ENCODE assay signal across 21 mouse cellular contexts in genomic region chr2:114491907-114492306, GRCm38 (mm10).
DNase-seq lines count a peak whose midpoint lies in the region; ATAC-seq and TF ChIP-seq lines count a peak whose summit lies in the region.
"Had no signal": no experiment of that assay in that cellular context is flagged by ENCODE, and none has a peak within 500 bp of the region (broad histone marks: within the 10 kb centered on the region; RNA-seq: fewer than 3 reads in every experiment).

No protein-coding gene starts in this region.

- no peak overlapping the region for H3K9ac ChIP-seq in kidney, postnatal 0 days (ENCODE audit: low read depth, low read length)
- H3K9ac ChIP-seq in neural tube, embryonic 11.5 days (ENCODE audit: low read length) = no peak overlapping the region
- H3K9ac ChIP-seq: embryonic facial prominence, embryonic 13.5 days; heart, embryonic 13.5 days; liver, embryonic 13.5 days; midbrain, embryonic 15.5 days; stomach, embryonic 15.5 days had no signal

- peak; percentile 11 for DNase-seq in embryo, embryonic 11.5 days (ENCODE audit: low read depth, low spot score)
- no peak for DNase-seq in embryo, embryonic 10.5 days (ENCODE audit: low spot score)
- peak; percentile 76 for DNase-seq in kidney, postnatal 0 days (ENCODE audit: low spot score)
- DNase-seq in kidney, postnatal 36 days = no peak
- peak; percentile 11 for DNase-seq in neural tube, embryonic 11.5 days (ENCODE audit: low spot score)
- DNase-seq in neural tube, embryonic 10.5 days (ENCODE audit: extremely low spot score, low spot score) = no peak
- no peak for DNase-seq in gastrocnemius, adult 18-20 months (ENCODE audit: low spot score)
- DNase-seq: adrenal gland, postnatal 14 days; cerebellum, adult 9-10 months; heart, adult 11 months; heart, postnatal 36 days; liver, embryonic 13.5 days; spleen, adult 18-20 months had no signal

- 48% methylated on average over 3 of the region's 3 CpGs for WGBS in kidney, postnatal 0 days
- WGBS in neural tube, embryonic 11.5 days = 61% methylated on average over 3 of the region's 3 CpGs

- TF ChIP-seq CTCF in kidney, postnatal 0 days (IDR thresholded peaks at IDR 0.05; ENCODE audit: low read depth) = no peak

- no peaks in the 10 kb centered on the region for H3K4me1 ChIP-seq in kidney, postnatal 0 days (replicated peaks; ENCODE audit: insufficient read depth, low read length)
- no peaks in the 10 kb centered on the region for H3K4me1 ChIP-seq in neural tube, embryonic 11.5 days (ENCODE audit: control insufficient read depth, insufficient read depth, low read length)
- H3K4me1 ChIP-seq: embryonic facial prominence, embryonic 13.5 days; forebrain, embryonic 10.5 days; heart, embryonic 13.5 days; liver, embryonic 13.5 days; midbrain, embryonic 15.5 days; stomach, embryonic 15.5 days had no signal

- no peaks in the 10 kb centered on the region for H3K27me3 ChIP-seq in kidney, postnatal 0 days (ENCODE audit: insufficient read depth, low read length)
- H3K27me3 ChIP-seq in neural tube, embryonic 11.5 days (ENCODE audit: control insufficient read depth, insufficient read depth, low read length) = no peaks in the 10 kb centered on the region
- H3K27me3 ChIP-seq: embryonic facial prominence, embryonic 13.5 days; heart, embryonic 13.5 days; liver, embryonic 13.5 days; midbrain, embryonic 15.5 days; stomach, embryonic 15.5 days had no signal

- H3K4me2 ChIP-seq in kidney, postnatal 0 days (ENCODE audit: low read length) = no peak overlapping the region
- no peak overlapping the region for H3K4me2 ChIP-seq in neural tube, embryonic 11.5 days (ENCODE audit: low read depth)
- H3K4me2 ChIP-seq: embryonic facial prominence, embryonic 13.5 days; heart, embryonic 13.5 days; liver, embryonic 13.5 days; midbrain, embryonic 15.5 days; stomach, embryonic 15.5 days had no signal

- no peak overlapping the region for H3K4me3 ChIP-seq in kidney, postnatal 0 days (replicated peaks; ENCODE audit: low read depth, low read length)
- no peak overlapping the region for H3K4me3 ChIP-seq in neural tube, embryonic 11.5 days (ENCODE audit: low read depth, low read length)
- H3K4me3 ChIP-seq: embryonic facial prominence, embryonic 13.5 days; forebrain, embryonic 10.5 days; heart, embryonic 13.5 days; liver, embryonic 13.5 days; midbrain, embryonic 15.5 days; stomach, embryonic 15.5 days had no signal

- no peaks in the 10 kb centered on the region for H3K36me3 ChIP-seq in kidney, postnatal 0 days (ENCODE audit: insufficient read depth, low read length)
- H3K36me3 ChIP-seq in neural tube, embryonic 11.5 days (ENCODE audit: control insufficient read depth, insufficient read depth, low read length) = no peaks in the 10 kb centered on the region
- H3K36me3 ChIP-seq: embryonic facial prominence, embryonic 13.5 days; forebrain, embryonic 10.5 days; heart, embryonic 13.5 days; liver, embryonic 13.5 days; midbrain, embryonic 15.5 days; stomach, embryonic 15.5 days had no signal

- no peak overlapping the region for H3K27ac ChIP-seq in kidney, postnatal 0 days
- no peak overlapping the region for H3K27ac ChIP-seq in neural tube, embryonic 11.5 days (ENCODE audit: low read depth, low read length)
- H3K27ac ChIP-seq: embryonic facial prominence, embryonic 13.5 days; forebrain, embryonic 10.5 days; heart, embryonic 13.5 days; liver, embryonic 13.5 days; midbrain, embryonic 15.5 days; stomach, embryonic 15.5 days had no signal

- no peaks in the 10 kb centered on the region for H3K9me3 ChIP-seq in kidney, postnatal 0 days (replicated peaks; ENCODE audit: low read length)
- no peaks in the 10 kb centered on the region for H3K9me3 ChIP-seq in neural tube, embryonic 11.5 days (ENCODE audit: control insufficient read depth, low read length)
- H3K9me3 ChIP-seq: embryonic facial prominence, embryonic 13.5 days; forebrain, embryonic 10.5 days; heart, embryonic 13.5 days; liver, embryonic 13.5 days; midbrain, embryonic 15.5 days; stomach, embryonic 15.5 days had no signal

- no peak for ATAC-seq in kidney, postnatal 0 days (replicated peaks; ENCODE audit: low FRiP score, low read depth)
- no peak for ATAC-seq in neural tube, embryonic 11.5 days (ENCODE audit: insufficient read depth, low FRiP score, low TSS enrichment)
- peak; percentile 65 to 81 for ATAC-seq in hematopoietic stem cell, adult 5-6 weeks (replicated peaks in 1 of 2; ENCODE audit: insufficient read depth in 1 of 2, low FRiP score in 2 of 2, low TSS enrichment in 1 of 2, low read depth in 1 of 2, poor library complexity in 2 of 2, severe bottlenecking in 2 of 2)
- ATAC-seq: activated CD4-positive, CD25-positive, alpha-beta regulatory T cell, adult 4 months; midbrain, embryonic 15.5 days; Patski had no signal

Comparison
In these comparisons a context has a peak if more than half of its experiments do, and no peak if none do; other contexts are left out.
1. DNase-seq: peak in embryo, embryonic 11.5 days (single experiment), kidney, postnatal 0 days (single experiment) and neural tube, embryonic 11.5 days (single experiment); none in embryo, embryonic 10.5 days (single experiment), kidney, postnatal 36 days (0 of 2), neural tube, embryonic 10.5 days (single experiment) and gastrocnemius, adult 18-20 months (single experiment).
2. ATAC-seq: peak in hematopoietic stem cell, adult 5-6 weeks (2 of 2); none in kidney, postnatal 0 days (single experiment) and neural tube, embryonic 11.5 days (single experiment).